In the genomic region with DNA sequence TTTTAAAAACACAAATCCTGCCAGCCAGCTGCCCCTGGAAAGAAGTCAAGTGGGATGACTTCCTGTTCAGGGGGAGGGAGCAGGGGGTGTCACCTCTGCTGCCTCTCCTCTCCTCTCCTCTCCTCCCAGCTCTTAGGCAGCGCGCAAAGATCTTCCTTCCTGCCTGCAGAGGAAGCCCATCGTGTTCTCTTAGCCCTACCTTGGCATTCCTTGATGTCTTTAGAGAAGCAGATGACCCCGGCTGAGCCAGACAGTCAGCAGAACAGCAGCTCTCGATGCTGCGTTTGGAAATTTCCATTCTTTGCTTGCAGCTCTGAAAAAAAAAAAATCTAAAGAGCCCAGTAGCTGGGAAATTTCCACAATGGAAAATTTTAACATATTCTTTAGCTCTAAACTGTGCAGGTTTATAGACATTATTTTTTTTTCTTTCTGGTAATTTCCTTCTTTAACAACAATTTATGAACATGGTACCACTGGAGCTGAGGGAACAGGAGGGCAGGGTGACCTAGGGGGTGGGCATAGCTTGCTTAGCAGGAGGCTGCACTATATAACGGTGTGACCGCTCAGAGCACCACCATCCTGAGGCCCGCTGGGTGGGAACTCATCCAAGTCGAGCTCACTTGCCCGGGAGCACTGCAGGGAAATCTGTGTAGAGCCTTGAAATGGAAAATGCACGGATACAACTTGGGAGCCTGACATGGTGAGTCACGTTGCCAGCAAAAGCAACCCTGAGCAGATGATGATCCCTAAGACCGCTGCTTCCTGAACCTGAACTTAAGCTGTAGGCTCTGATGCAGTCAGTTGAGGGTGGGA, we compare ENCODE assay signal across 7 mouse cellular contexts.
DNase-seq lines count a peak whose midpoint lies in the region; ATAC-seq and TF ChIP-seq lines count a peak whose summit lies in the region.

No protein-coding gene starts in this region.

- TF ChIP-seq POLR2A in thymus, adult 2 months (IDR thresholded peaks at IDR 0.05; ENCODE audit: control insufficient read depth, extremely low read depth, insufficient read depth, low read length, poor library complexity), result no peak

- H3K36me3 ChIP-seq in midbrain, embryonic 11.5 days (ENCODE audit: control insufficient read depth, insufficient read depth, low read length), result no peaks in the 10 kb centered on the region
- no peaks in the 10 kb centered on the region for H3K36me3 ChIP-seq in midbrain, embryonic 13.5 days
- H3K36me3 ChIP-seq in thymus, adult 2 months (ENCODE audit: control insufficient read depth, insufficient read depth, low read length), result no peaks in the 10 kb centered on the region

- peak; percentile 66 for DNase-seq in midbrain, embryonic 11.5 days (ENCODE audit: low spot score, missing footprints)
- DNase-seq in adrenal gland, postnatal 25 days, result peak; percentile 74
- peak; percentile 46 for DNase-seq in fibroblast of lung, adult 2 months (ENCODE audit: low read depth)
- DNase-seq in kidney, postnatal 25 days, result peak; percentile 80 to 86
- no peak for DNase-seq in thymus, adult 2 months
- DNase-seq in ovary, postnatal 10 days (ENCODE audit: low spot score), result no peak

- no peak overlapping the region for H3K4me3 ChIP-seq in midbrain, embryonic 11.5 days (ENCODE audit: low read depth, low read length)
- no peak overlapping the region for H3K4me3 ChIP-seq in midbrain, embryonic 13.5 days (replicated peaks)
- H3K4me3 ChIP-seq in thymus, adult 2 months (ENCODE audit: control insufficient read depth, insufficient read depth, low read length), result no peak overlapping the region

- TF ChIP-seq CTCF in thymus, adult 2 months (IDR thresholded peaks at IDR 0.05; ENCODE audit: borderline replicate concordance, control insufficient read depth, extremely low read depth, insufficient read depth, low read length, poor library complexity), result no peak

- H3K9ac ChIP-seq in midbrain, embryonic 11.5 days (ENCODE audit: low read length), result no peak overlapping the region
- H3K9ac ChIP-seq in midbrain, embryonic 13.5 days (replicated peaks), result no peak overlapping the region

- no peak overlapping the region for H3K27ac ChIP-seq in midbrain, embryonic 11.5 days (ENCODE audit: low read depth, low read length)
- H3K27ac ChIP-seq in midbrain, embryonic 13.5 days, result no peak overlapping the region
- H3K27ac ChIP-seq in thymus, adult 2 months (ENCODE audit: control insufficient read depth, insufficient read depth, low read length), result no peak overlapping the region

- H3K27me3 ChIP-seq in midbrain, embryonic 11.5 days (ENCODE audit: control insufficient read depth, insufficient read depth, low read length), result no peaks in the 10 kb centered on the region
- H3K27me3 ChIP-seq in midbrain, embryonic 13.5 days, result no peaks in the 10 kb centered on the region
- H3K27me3 ChIP-seq in thymus, adult 2 months (ENCODE audit: control insufficient read depth, insufficient read depth, low read length), result no peaks in the 10 kb centered on the region

- ATAC-seq in midbrain, embryonic 11.5 days (ENCODE audit: low FRiP score), result no peak
- no peak for ATAC-seq in midbrain, embryonic 13.5 days

- H3K4me2 ChIP-seq in midbrain, embryonic 11.5 days, result no peak overlapping the region
- no peak overlapping the region for H3K4me2 ChIP-seq in midbrain, embryonic 13.5 days (replicated peaks)

- H3K4me1 ChIP-seq in midbrain, embryonic 11.5 days (ENCODE audit: control insufficient read depth, insufficient read depth, low read length), result peaks cover 3% of the 10 kb centered on the region; the same call in 1 of the 2 replicates
- H3K4me1 ChIP-seq in midbrain, embryonic 13.5 days (replicated peaks), result peaks cover 11% of the 10 kb centered on the region
- peaks cover 5% of the 10 kb centered on the region; the same call in 1 of the 2 replicates for H3K4me1 ChIP-seq in thymus, adult 2 months (replicated peaks; ENCODE audit: control insufficient read depth, insufficient read depth, low read length)

- no peaks in the 10 kb centered on the region for H3K9me3 ChIP-seq in midbrain, embryonic 11.5 days (ENCODE audit: control insufficient read depth, low read length)
- no peaks in the 10 kb centered on the region for H3K9me3 ChIP-seq in midbrain, embryonic 13.5 days

- WGBS in midbrain, embryonic 11.5 days, result 64% methylated on average over 14 of the region's 14 CpGs
- 62% methylated on average over 14 of the region's 14 CpGs for WGBS in midbrain, embryonic 13.5 days
- 82% methylated on average over 14 of the region's 14 CpGs for WGBS in thymus, adult 2 months

Comparison
In these comparisons a context has a peak if more than half of its experiments do, and no peak if none do; other contexts are left out.
1. DNase-seq: peak in midbrain, embryonic 11.5 days (single experiment), adrenal gland, postnatal 25 days (single experiment), fibroblast of lung, adult 2 months (single experiment) and kidney, postnatal 25 days (2 of 2); none in thymus, adult 2 months (single experiment) and ovary, postnatal 10 days (single experiment).